Mouse (Mus musculus): ENCODE results near the gene Nudt17. TPM values are rescaled to one million over a fixed set of nuclear protein-coding genes. Genes with fewer than 3 reads are reported as not detected.

Nudt17 gene
- polyA plus RNA-seq, 1 experiment from 2014 or later, result 13.0 TPM

GRCm38 (mm10) chr3:96680269-96680956 lies 27.9 kb downstream of the Nudt17 start:
- peaks cover 73% of the 10 kb centered on the region for H3K27me3 ChIP-seq (replicated peaks; ENCODE audit: low read depth, poor library complexity, severe bottlenecking)
- DNase-seq (ENCODE audit: low spot score), result no peak
- 20% methylated on average over 12 of the region's 12 CpGs for WGBS
- no peak overlapping the region for H3K4me3 ChIP-seq
- H3K9me3 ChIP-seq, result no peaks in the 10 kb centered on the region
- H3K4me1 ChIP-seq, result peaks cover 18% of the 10 kb centered on the region
- no peak overlapping the region for H3K27ac ChIP-seq (replicated peaks)
- H3K36me3 ChIP-seq (replicated peaks), result no peaks in the 10 kb centered on the region

GRCm38 (mm10) chr3:96679159-96679674 lies 29.1 kb downstream of the Nudt17 start:
- Histone ChIP-seq H3K36me3 (replicated peaks) (no peaks in the 10 kb centered on the region), H3K27ac (replicated peaks) (no peak overlapping the region), H3K27me3 (replicated peaks; ENCODE audit: low read depth, poor library complexity, severe bottlenecking) (peaks cover 61% of the 10 kb centered on the region), H3K4me1 (peaks cover 17% of the 10 kb centered on the region), H3K4me3 (no peak overlapping the region), H3K9me3 (no peaks in the 10 kb centered on the region)
- no peak for DNase-seq (ENCODE audit: low spot score)
- 25% methylated on average over 5 of the region's 5 CpGs for WGBS

GRCm38 (mm10) chr3:96678456-96678855 lies 29.9 kb downstream of the Nudt17 start:
- Histone ChIP-seq H3K9me3 (no peaks in the 10 kb centered on the region), H3K27ac (replicated peaks) (no peak overlapping the region), H3K36me3 (replicated peaks) (no peaks in the 10 kb centered on the region), H3K4me1 (peaks cover 23% of the 10 kb centered on the region), H3K4me3 (no peak overlapping the region), H3K27me3 (replicated peaks; ENCODE audit: low read depth, poor library complexity, severe bottlenecking) (peaks cover 53% of the 10 kb centered on the region)
- no peak for DNase-seq (ENCODE audit: low spot score)
- WGBS, result 68% methylated on average over 7 of the region's 7 CpGs

GRCm38 (mm10) chr3:96675690-96676089 lies 32.7 kb downstream of the Nudt17 start:
- Histone ChIP-seq H3K36me3 (replicated peaks) (no peaks in the 10 kb centered on the region), H3K4me1 (peaks cover 26% of the 10 kb centered on the region), H3K27me3 (replicated peaks; ENCODE audit: low read depth, poor library complexity, severe bottlenecking) (peaks cover 45% of the 10 kb centered on the region), H3K4me3 (no peak overlapping the region), H3K27ac (replicated peaks) (0 out of 2 replicates have a peak overlapping the region, but pooled peaks have one; percentile 4), H3K9me3 (no peaks in the 10 kb centered on the region)
- no peak for DNase-seq (ENCODE audit: low spot score)
- WGBS, result 48% methylated on average over 3 of the region's 3 CpGs

- 88% methylated on average over 3 of the region's 3 CpGs for WGBS
- H3K4me1 ChIP-seq, result peaks cover 32% of the 10 kb centered on the region
- H3K9me3 ChIP-seq, result no peaks in the 10 kb centered on the region
- no peak overlapping the region for H3K27ac ChIP-seq (replicated peaks)
- no peak overlapping the region for H3K4me3 ChIP-seq
- DNase-seq (ENCODE audit: low spot score), result no peak
- peaks cover 45% of the 10 kb centered on the region for H3K27me3 ChIP-seq (replicated peaks; ENCODE audit: low read depth, poor library complexity, severe bottlenecking)
- no peaks in the 10 kb centered on the region for H3K36me3 ChIP-seq (replicated peaks)
These were observed 33.2 kb downstream of the Nudt17 start for GRCm38 (mm10) chr3:96675171-96675570.

- Histone ChIP-seq H3K4me3 (peak overlapping the region; percentile 12; the same call in 1 of the 2 replicates), H3K9me3 (no peaks in the 10 kb centered on the region), H3K36me3 (replicated peaks) (no peaks in the 10 kb centered on the region), H3K27me3 (replicated peaks; ENCODE audit: low read depth, poor library complexity, severe bottlenecking) (peaks cover 39% of the 10 kb centered on the region), H3K27ac (replicated peaks) (peak overlapping the region; percentile 44; the same call in 1 of the 2 replicates), H3K4me1 (peaks cover 38% of the 10 kb centered on the region)
- peak; percentile 68 for DNase-seq (ENCODE audit: low spot score)
- WGBS, result 33% methylated on average over 8 of the region's 8 CpGs
These were observed 33.9 kb downstream of the Nudt17 start for GRCm38 (mm10) chr3:96674442-96674841.

- no peak for DNase-seq (ENCODE audit: low spot score)
- H3K36me3 ChIP-seq (replicated peaks), result no peaks in the 10 kb centered on the region
- H3K27ac ChIP-seq (replicated peaks), result no peak overlapping the region
- H3K4me1 ChIP-seq, result peaks cover 33% of the 10 kb centered on the region
- WGBS, result 71% methylated on average over 4 of the region's 4 CpGs
- H3K9me3 ChIP-seq, result no peaks in the 10 kb centered on the region
- peaks cover 29% of the 10 kb centered on the region for H3K27me3 ChIP-seq (replicated peaks; ENCODE audit: low read depth, poor library complexity, severe bottlenecking)
- H3K4me3 ChIP-seq, result no peak overlapping the region
These were observed 34.8 kb downstream of the Nudt17 start for GRCm38 (mm10) chr3:96673514-96673913.

- no peak for DNase-seq (ENCODE audit: low spot score)
- Histone ChIP-seq H3K27ac (replicated peaks) (no peak overlapping the region), H3K27me3 (replicated peaks; ENCODE audit: low read depth, poor library complexity, severe bottlenecking) (peaks cover 22% of the 10 kb centered on the region), H3K4me3 (no peak overlapping the region), H3K9me3 (no peaks in the 10 kb centered on the region), H3K4me1 (peaks cover 33% of the 10 kb centered on the region), H3K36me3 (replicated peaks) (no peaks in the 10 kb centered on the region)
- 92% methylated on average over 5 of the region's 5 CpGs for WGBS
These were observed 36.8 kb downstream of the Nudt17 start for GRCm38 (mm10) chr3:96671519-96671918.

GRCm38 (mm10) chr3:96669727-96670468 lies 38.5 kb downstream of the Nudt17 start, which contains the start of gene Ankrd35:
Gene Ankrd35 (plus strand): TSS chr3:96670131.
- DNase-seq (ENCODE audit: low spot score), result peak; percentile 90
- Histone ChIP-seq H3K4me1 (peaks cover 25% of the 10 kb centered on the region), H3K27ac (replicated peaks) (0 out of 2 replicates have a peak within 1 kb of the TSS, but pooled peaks have one; percentile 41), H3K4me3 (peak within 1 kb of the TSS; percentile 57), H3K36me3 (replicated peaks) (no peaks in the 10 kb centered on the region), H3K9me3 (no peaks in the 10 kb centered on the region), H3K27me3 (replicated peaks; ENCODE audit: low read depth, poor library complexity, severe bottlenecking) (peaks cover 22% of the 10 kb centered on the region)
- 5% methylated on average over 35 of the region's 35 CpGs for WGBS

- no peak overlapping the region for H3K4me3 ChIP-seq
- no peaks in the 10 kb centered on the region for H3K9me3 ChIP-seq
- DNase-seq (ENCODE audit: low spot score), result no peak
- H3K4me1 ChIP-seq, result peaks cover 24% of the 10 kb centered on the region
- peaks cover 27% of the 10 kb centered on the region for H3K27me3 ChIP-seq (replicated peaks; ENCODE audit: low read depth, poor library complexity, severe bottlenecking)
- H3K27ac ChIP-seq (replicated peaks), result no peak overlapping the region
- WGBS, result 94% methylated on average over 5 of the region's 5 CpGs
- H3K36me3 ChIP-seq (replicated peaks), result no peaks in the 10 kb centered on the region
These were observed 39.8 kb downstream of the Nudt17 start for GRCm38 (mm10) chr3:96668424-96669067.

- peaks cover 27% of the 10 kb centered on the region for H3K27me3 ChIP-seq (replicated peaks; ENCODE audit: low read depth, poor library complexity, severe bottlenecking)
- no peaks in the 10 kb centered on the region for H3K9me3 ChIP-seq
- 42% methylated on average over 1 of the region's 1 CpGs for WGBS
- H3K27ac ChIP-seq (replicated peaks), result no peak overlapping the region
- DNase-seq (ENCODE audit: low spot score), result no peak
- H3K36me3 ChIP-seq (replicated peaks), result no peaks in the 10 kb centered on the region
- no peak overlapping the region for H3K4me3 ChIP-seq
- H3K4me1 ChIP-seq, result peaks cover 32% of the 10 kb centered on the region
These were observed 41.0 kb downstream of the Nudt17 start for GRCm38 (mm10) chr3:96667316-96667715.

- Histone ChIP-seq H3K9me3 (no peaks in the 10 kb centered on the region), H3K27me3 (replicated peaks; ENCODE audit: low read depth, poor library complexity, severe bottlenecking) (peaks cover 24% of the 10 kb centered on the region), H3K36me3 (replicated peaks) (no peaks in the 10 kb centered on the region), H3K4me3 (no peak overlapping the region), H3K27ac (replicated peaks) (no peak overlapping the region), H3K4me1 (peaks cover 32% of the 10 kb centered on the region)
- DNase-seq (ENCODE audit: low spot score), result no peak
- WGBS, result 95% methylated on average over 5 of the region's 5 CpGs
These were observed 41.4 kb downstream of the Nudt17 start for GRCm38 (mm10) chr3:96666916-96667315.
